Mouse (Mus musculus) E14TG2a.4 (cell line): ENCODE data around the gene Mtx1.
A peak's percentile ranks its signal among the peaks of the same experiment; 100 is the strongest.

Experiments
- H3K27me3 ChIP-seq: 2 replicates; pipeline ENCODE4 v1.6.1; 2014; ENCODE audit warnings: low read length, control low read depth; ENCODE audit not compliant: insufficient read depth
- H3K36me3 ChIP-seq: 2 replicates; pipeline ENCODE4 v1.6.1; 2014; ENCODE audit warnings: low read length, control low read depth; ENCODE audit not compliant: insufficient read depth
- H3K4me1 ChIP-seq: replicated peaks from 2 replicates; pipeline ENCODE4 v1.6.1; 2014; ENCODE audit warnings: low read depth, low read length, control low read depth
- H3K4me3 ChIP-seq: replicated peaks from 2 replicates; pipeline ENCODE4 v1.5.1; 2014; ENCODE audit warnings: mild to moderate bottlenecking, low read length
- H3K9me3 ChIP-seq: 2 replicates; pipeline ENCODE4 v1.6.1; 2014; ENCODE audit warnings: low read length, control low read depth
- CTCF ChIP-seq: conservative IDR thresholded peaks from 2 replicates; pipeline ENCODE4 v1.5.1; 2014; ENCODE audit warnings: low read length
- NANOG ChIP-seq: IDR thresholded peaks from 2 replicates; pipeline ENCODE4 v1.6.1; 2014; ENCODE audit warnings: borderline replicate concordance, low read length, mixed read lengths
- POU5F1 ChIP-seq: IDR thresholded peaks from 2 replicates; pipeline ENCODE4 v1.6.1; 2014; ENCODE audit warnings: low read length, borderline replicate concordance

Mtx1 gene

DNA sequence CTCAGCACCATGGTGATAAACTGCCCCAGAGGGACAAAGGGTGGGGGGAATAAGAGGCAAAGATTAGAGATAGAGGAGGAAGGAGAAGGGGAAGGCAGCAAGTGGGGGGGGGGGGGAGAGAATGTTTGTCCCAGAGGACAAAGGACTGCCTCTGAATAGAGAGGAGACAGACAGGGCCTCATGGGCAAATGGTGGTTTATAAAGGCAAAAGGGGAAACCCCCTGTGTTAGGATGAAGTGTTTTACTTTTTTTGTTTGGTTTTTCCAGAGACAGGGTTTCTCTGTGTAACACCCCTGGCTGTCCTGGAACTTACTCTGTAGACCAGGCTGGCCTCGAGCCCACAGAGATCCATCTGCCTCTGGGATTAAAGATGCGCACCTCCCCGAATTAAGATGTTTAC, 33.3 kb upstream of the Mtx1 start:
- Histone ChIP-seq H3K27me3 (peaks cover 8% of the 10 kb centered on the region), H3K4me3 (no peak overlapping the region), H3K9me3 (no peaks in the 10 kb centered on the region), H3K36me3 (no peaks in the 10 kb centered on the region), H3K4me1 (peaks cover 33% of the 10 kb centered on the region)
- TF ChIP-seq CTCF (no peak), NANOG (no peak), POU5F1 (no peak)

DNA sequence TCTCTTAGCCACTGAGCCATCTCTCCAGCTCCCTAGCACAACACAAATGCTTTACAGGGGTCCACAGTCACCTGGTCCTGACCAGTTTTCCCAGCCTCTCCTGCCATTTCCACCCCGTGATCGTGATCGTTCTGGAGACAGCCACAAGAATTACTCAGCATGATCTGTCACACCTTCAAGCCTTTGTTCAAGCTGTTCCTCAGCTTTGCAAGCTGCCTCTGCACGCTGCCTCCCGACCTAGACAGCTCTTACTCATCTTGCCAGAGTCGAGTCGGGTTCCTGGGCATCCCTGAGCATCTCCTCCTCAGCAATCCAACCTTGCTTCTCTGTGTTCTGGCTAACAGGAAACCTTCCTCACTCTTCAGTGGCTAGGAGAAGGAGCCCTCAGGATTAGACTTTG, 32.2 kb upstream of the Mtx1 start, which contains the start of gene Dpm3:
Gene Dpm3, plus strand, starts transcription at position 283 of the 400 bp plus-strand sequence.
- Histone ChIP-seq H3K4me1 (peaks cover 39% of the 10 kb centered on the region), H3K9me3 (no peaks in the 10 kb centered on the region)
- no peak for TF ChIP-seq NANOG

DNA sequence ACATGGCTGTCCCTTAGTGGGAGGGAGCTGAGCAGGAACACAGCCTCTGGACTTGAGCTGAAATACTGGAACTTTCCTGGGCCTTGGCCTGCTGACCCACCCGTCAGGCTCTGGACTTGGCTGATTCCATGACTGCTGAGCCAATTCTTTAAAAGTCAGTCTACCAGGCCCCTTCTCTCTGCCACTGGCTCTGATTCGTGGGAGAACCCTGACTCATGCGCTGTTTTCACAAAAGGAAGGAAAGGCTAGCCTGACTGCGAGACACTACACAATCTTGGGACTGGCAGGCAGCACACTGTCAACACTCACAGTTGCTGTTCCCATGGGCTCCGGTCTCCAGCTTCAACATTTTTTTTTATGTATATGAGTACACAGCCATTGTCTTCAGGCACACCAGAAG, 29.3 kb upstream of the Mtx1 start:
- no peaks in the 10 kb centered on the region for H3K36me3 ChIP-seq
- H3K27me3 ChIP-seq, result peaks cover 8% of the 10 kb centered on the region
- no peaks in the 10 kb centered on the region for H3K9me3 ChIP-seq
- H3K4me1 ChIP-seq, result peaks cover 54% of the 10 kb centered on the region
- no peak for TF ChIP-seq POU5F1
- TF ChIP-seq NANOG, result no peak
- no peak for TF ChIP-seq CTCF
- H3K4me3 ChIP-seq, result no peak overlapping the region

More for the DNA sequence above, 32.2 kb upstream of the Mtx1 start, which contains the start of gene Dpm3:
- H3K27me3 ChIP-seq, result peaks cover 8% of the 10 kb centered on the region
- no peaks in the 10 kb centered on the region for H3K36me3 ChIP-seq
- H3K4me3 ChIP-seq, result no peak within 1 kb of the TSS

DNA sequence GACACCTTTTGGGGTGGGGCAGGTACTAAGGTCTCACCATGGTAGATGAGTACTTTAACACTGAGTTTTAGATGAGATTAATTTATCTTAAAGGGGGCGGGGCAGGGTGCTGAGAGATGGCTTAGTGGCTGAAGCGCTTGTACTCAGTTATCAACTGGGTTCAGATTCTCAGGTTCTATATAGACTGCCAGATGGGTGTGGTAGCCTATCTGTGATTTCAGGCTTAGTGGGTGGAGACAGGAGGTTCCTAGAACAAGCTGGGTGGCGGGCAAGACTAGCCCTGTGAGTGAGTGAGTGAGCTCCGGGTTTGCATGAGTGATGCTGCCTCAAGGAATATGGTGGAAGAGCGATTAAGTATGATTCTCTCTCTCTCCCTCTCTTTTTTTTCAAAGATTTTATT, 28.1 kb upstream of the Mtx1 start:
- Histone ChIP-seq H3K4me3 (no peak overlapping the region), H3K4me1 (peaks cover 65% of the 10 kb centered on the region), H3K27me3 (peaks cover 8% of the 10 kb centered on the region), H3K36me3 (no peaks in the 10 kb centered on the region), H3K9me3 (no peaks in the 10 kb centered on the region)
- TF ChIP-seq POU5F1 (no peak), NANOG (no peak), CTCF (no peak)

DNA sequence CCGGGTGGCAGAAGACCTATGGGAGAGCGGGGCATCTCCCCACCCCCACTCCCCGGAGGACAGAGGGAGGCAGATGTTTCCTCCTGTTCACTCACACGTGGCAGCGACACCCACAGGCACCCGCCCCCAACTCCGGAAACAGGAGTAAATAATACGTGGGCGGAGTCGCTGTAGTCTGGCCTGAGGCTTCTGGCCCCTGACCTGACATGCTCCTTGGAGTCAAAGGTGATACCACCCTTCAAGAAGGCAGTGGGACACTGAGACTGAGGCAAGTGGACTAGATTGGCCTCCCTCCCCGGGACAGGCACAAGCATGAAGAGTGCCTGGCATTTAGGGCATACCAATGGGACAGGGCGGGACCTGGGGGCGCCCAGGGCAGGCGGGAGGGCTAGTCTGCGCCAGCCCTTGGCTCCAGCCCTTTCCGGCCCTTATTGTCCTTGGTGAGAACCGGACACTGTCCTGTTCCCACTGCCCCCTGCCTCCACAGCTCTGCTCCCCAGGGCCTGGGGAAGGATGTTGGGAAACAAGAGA, 24.5 kb upstream of the Mtx1 start:
- H3K4me1 ChIP-seq, result peaks cover 80% of the 10 kb centered on the region

DNA sequence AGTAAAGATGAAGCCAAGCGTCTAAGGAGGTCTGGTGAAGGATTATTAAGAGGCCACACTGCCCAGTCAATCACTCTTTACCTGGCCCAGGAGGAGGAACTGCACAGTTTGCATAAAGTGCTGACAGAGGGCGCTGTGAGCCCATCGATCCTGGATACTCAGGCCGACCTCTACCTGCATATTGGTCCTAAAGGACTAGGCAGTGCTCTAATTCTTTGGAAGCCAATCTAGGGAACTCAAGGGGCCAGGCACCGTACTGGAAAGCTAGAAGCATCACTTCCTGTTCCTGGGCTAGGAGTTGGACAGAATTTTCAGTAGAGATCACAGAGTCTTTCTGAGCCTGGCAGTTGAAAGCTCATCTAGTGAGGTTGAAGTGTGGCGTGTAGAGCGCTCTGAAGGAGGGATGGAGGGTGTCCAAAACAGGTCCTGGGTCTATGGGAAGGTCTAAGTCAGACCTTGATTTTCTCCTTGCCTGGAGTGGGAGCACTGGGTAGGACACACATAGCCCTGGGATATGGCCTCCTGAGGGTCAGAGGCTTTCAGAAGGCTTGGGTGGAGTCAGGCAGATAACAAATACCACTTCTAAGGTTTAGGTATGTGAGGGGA, 23.6 kb upstream of the Mtx1 start:
- Histone ChIP-seq H3K4me1 (peaks cover 81% of the 10 kb centered on the region), H3K36me3 (peaks cover 24% of the 10 kb centered on the region), H3K9me3 (no peaks in the 10 kb centered on the region), H3K27me3 (peaks cover 4% of the 10 kb centered on the region), H3K4me3 (peak overlapping the region; percentile 66; the same call in 1 of the 2 replicates)
- TF ChIP-seq NANOG (no peak), CTCF (peak; percentile 32)

More for the DNA sequence above, 24.5 kb upstream of the Mtx1 start:
- Histone ChIP-seq H3K27me3 (no peaks in the 10 kb centered on the region), H3K4me3 (peak overlapping the region; percentile 66), H3K9me3 (no peaks in the 10 kb centered on the region), H3K36me3 (peaks cover 24% of the 10 kb centered on the region)
- TF ChIP-seq NANOG (no peak), POU5F1 (no peak), CTCF (no peak)

DNA sequence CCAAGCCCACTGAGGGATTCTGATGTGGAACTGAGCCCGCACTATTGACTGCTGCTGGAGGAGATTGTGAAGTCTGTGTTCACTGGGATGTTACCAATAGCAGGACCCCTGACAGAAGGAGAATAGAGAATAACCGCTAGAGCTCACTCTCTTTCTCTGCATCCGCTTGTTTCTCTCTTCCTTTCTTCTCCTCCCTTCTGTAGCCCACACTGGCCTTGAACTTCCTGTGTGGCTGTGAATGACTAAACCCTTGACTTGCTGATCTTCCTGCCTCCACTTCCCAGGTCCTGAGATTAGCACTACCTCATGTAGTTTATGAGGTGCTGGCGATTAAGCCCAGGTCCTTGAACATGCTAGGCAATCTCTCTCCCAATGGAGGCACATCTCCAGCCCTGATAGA, 20.6 kb upstream of the Mtx1 start:
- Histone ChIP-seq H3K4me3 (peak overlapping the region; percentile 90), H3K4me1 (peaks cover 83% of the 10 kb centered on the region), H3K9me3 (no peaks in the 10 kb centered on the region), H3K27me3 (peaks cover 26% of the 10 kb centered on the region), H3K36me3 (peaks cover 24% of the 10 kb centered on the region)
- TF ChIP-seq CTCF, result no peak

DNA sequence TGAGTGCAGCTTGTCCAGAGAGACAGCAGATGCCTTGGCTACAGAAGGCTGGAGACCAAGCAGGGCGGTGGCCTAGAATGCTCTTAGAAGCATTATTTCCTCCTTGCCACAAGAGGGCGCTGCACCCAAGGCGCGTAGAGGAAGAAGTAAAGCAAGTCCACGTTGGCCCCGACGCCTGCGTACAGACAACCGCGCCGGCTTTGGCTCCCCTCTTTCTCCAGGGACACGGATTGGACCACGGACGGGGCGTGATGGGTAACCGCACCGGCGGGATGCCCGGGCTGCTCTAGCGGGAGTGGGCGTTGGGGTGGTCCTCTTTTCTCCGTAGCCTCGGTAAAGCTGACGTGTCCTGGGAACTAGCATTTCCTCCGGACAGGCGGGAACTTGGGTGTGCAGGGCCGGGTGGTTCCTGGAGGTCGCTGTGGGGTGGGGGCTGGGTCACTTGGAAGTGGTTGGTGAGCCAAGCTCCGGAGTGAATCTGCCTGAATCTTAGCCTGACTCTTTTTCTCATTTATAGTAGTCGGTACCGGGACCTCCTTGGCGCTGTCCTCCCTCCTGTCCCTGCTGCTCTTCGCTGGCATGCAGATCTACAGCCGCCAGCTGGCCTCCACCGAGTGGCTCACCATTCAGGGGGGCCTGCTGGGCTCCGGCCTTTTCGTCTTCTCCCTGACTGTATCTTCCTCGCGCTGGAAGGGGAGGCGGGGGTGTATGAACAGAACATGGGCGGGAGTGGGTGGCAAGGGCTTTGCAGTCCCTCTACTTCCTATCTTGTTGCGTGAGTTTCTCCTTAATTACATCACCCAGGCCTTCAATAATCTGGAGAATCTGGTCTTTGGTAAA, 19.6 kb upstream of the Mtx1 start, which contains the start of gene Trim46:
Gene Trim46, minus strand, starts transcription at position 49 of the 840 bp plus-strand sequence.
- Histone ChIP-seq H3K4me3 (peak within 1 kb of the TSS; percentile 90), H3K36me3 (peaks cover 24% of the 10 kb centered on the region), H3K27me3 (peaks cover 32% of the 10 kb centered on the region), H3K9me3 (no peaks in the 10 kb centered on the region), H3K4me1 (peaks cover 73% of the 10 kb centered on the region)
- TF ChIP-seq NANOG (no peak), CTCF (peak; percentile 86), POU5F1 (no peak)
